Mouse (Mus musculus) layer of hippocampus, postnatal 25 days (tissue): ENCODE results near the gene Col6a4. TPM values are rescaled to one million over a fixed set of nuclear protein-coding genes. Genes with fewer than 3 reads are reported as not detected.

ENCODE experiments used
- DNase-seq, 2 experiments: peaks; one replicate each; pipeline ENCODE4 v3.0.0; 2022; ENCODE audit warnings: mixed read lengths in 2 of 2, low spot score in 1 of 2; ENCODE audit errors: extremely low spot score in 1 of 2
- total RNA-seq, 2 experiments: library from RNA; stranded (reverse); gene quantifications; 2 replicates each; pipeline ENCODE4 v1.2.3; 2021

The Col6a4 gene
- total RNA-seq, 2 experiments from 2014 or later = 0.91 to 1.9 TPM

DNA sequence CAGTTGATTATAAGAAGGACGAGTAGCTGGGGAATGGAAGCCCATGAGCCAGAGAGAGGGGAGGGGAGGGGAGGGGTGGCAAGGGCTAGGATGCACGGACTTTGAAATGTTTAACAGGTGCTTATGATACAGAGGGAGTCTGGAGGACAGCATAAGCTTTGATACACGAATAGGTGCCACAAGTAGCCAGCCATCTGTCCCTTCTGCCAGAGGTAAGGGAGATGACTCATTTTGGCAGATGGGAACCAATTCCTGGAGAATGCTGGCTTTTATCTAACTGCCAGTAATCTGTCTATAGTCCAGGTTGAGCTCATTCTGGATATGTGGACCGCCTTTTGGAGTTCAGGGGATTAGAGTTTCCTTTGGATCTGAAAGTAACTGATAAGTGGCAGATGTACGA is 20.3 kb downstream of the Col6a4 start:
- no peak for DNase-seq

DNA sequence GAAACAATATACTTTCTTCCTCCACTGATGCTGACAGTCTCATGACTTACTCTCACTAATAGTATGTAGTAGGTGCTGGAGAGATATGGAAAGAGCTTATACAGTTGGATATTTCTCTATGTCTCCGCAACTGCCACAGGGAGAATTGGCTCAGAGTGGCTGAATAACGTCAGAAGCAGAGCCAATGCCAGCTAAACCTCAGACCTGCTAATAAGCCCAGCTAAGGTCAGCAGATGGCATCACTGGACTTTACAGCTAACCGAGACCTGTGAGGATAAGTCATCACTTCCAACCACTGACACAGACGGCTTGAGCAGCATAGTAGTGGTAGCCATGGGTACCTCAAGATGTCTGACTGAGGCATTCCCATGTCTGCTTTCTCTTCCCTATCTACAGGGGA is 22.6 kb downstream of the Col6a4 start:
- no peak for DNase-seq

DNA sequence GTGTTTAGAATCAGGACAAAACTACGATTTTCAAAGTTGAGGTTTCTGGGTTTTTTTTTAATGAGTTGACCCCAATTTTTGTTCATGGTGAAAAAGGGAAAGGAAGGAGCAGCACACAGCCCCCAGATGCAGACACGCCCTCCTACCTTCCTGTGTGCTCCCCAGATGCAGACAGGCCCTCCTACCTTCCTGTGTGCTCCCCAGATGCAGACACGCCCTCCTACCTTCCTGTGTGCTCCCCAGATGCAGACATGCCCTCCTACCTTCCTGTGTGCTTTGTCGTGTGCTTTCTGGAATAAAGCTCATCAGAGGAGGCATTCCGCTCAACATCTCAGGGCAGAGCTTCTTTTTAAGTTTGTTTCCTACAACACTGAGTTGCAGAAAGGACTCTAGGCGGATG is 24.9 kb downstream of the Col6a4 start:
- DNase-seq = no peak

DNA sequence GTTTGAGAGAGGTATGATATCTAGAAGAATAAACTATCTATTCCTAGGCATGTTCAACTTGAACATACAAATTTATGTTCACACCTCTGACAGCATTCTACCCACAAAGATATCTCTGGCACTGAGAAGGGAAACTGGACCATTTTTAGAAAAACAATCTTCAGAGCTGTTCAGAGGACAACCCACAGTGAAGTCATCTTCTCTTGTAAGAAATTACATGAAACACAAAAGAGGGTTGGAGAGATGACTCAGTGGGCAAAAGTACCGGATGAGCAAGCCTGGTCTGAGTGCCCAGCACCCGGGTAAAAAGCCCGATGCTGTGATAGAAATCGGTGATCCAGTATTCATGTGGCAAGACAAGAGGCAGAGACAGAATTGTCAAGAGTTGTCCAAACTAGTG is 43.1 kb downstream of the Col6a4 start:
- DNase-seq = no peak

DNA sequence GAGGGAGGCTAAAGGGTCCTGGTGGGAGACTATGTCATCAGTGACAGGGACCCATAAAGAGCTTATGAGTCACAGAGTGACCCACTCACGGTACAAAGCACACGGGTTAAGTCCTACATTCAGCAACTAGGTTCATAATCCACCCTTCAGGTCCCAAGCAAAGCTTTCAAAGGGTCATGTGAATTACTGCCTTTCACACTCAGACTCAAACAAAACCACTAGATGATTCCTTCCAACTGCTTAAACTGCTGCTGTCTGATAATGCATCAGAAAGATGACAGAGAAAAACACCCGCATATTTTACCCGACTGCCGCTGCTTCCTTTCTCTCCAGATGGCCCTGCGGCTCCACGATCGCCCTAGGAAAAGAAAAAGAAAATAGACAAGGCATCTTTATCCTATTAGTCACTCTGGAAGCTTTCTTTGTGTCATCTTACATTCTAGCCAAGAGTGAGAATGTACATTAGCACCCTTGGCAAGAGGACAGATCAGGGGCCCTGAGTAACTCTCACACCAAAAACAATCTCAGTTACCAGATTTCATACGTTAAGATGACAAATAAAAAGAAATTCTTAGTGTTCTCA is 52.6 kb downstream of the Col6a4 start:
- no peak for DNase-seq

DNA sequence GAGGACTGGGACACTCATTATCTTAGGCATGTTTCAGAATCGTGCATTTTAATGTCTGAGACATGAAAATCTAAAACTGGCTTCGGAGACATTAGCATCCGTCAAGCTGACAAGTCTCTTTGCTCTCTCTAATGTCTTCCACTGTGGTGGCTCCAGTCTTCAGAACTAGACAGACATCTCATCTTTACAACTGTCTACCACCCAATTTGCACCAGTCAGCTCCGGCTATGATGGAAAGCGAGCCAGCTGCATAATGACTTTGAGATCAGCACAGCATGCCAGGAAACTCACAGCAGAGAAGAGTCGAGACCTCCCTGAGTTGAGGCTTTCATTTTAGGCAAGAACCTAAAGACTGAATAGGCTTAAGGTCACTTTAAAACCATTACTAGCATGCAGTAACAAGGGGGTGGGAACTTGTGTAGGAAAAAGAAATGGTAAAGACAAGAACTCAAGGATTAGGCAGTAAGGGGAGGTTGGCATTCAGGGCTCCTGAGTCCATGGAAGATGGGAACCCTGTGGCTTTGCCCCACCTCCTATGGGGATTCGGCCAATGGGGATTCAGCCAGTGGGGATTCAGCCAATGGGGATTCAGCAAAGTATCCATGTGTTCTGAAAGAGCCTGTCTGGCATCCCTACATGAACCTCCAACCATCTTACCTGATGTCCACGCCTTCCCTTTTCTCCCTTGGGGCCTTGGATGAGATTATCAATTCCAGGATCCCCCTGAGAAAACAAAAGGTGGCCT is 56.5 kb downstream of the Col6a4 start:
- no peak for DNase-seq

DNA sequence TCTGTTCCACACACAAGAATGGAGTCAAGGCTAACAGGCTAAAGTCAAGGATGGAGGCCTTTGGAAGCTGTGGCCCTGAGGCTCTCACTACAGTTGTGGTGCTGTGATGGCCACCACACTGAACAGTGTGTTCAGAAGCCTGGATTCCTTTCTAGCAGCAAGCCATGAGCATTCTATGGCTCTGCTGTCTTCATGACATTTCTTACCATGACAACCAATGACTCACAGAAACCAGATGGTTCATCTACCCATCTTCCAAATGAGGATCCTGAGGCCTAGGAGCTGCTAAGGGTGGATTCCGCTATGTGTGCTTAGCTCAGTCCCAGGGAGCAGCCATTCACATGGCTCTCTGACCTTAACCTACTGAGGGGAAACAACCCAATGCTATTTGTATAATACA is 57.3 kb downstream of the Col6a4 start:
- no peak for DNase-seq

DNA sequence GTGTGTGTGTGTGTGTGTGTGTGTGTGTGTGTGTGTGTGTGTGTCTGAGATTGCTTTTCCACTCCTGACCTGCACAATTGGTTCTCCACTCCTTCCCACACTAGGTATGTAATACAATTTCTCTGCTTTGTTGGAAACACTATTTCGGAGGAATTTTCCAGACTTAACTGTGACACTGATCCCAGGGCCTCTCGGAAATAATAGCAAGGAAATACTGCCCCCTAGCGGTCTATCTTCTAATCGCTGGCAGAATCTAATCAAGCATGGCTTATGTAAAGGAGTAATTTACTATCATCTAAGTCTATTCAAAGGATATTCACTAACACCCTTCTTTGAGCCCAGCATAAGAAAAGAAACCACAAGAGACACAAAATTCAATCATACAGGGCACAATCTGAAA is 57.7 kb downstream of the Col6a4 start:
- peak; percentile 46 to 75 for DNase-seq

DNA sequence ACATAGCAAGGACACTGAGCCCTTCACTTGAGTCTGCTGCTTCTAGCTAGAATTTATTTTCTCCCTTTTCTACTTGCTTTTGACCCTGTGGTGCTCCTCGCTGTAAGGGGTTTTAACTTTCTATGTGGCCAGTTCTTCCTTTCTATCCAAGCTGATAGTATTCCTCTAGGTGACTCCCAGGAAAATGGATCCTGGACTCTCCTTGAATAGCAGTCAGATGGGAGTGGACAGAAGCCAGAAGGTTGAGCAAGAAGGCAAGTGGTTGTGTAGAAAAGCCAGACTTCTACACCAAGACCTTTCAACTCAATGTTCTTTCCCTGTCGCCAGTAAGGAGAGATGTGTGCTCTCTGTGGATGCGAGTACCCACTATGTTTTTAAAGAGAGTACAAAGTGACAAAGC is 80.9 kb downstream of the Col6a4 start:
- DNase-seq = no peak

DNA sequence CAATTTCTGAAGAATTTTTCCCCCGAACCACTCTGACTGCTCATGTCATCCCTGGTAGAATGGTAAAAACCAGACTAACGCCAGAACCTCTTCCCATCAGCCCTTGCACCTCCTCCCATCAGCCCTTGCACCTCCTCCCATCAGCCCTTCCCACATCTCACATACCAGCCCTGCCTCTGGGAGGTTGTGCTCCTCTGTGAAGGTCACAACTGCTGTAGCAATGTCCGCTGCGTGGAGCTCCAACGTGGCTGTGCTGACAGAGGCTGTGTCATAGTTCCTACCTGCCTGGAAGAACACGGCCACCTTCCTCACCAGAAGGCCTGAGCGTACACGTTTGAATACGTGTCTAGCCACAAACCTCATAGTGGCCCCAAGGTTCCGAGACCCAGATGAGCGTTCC is 83.4 kb downstream of the Col6a4 start:
- no peak for DNase-seq

DNA sequence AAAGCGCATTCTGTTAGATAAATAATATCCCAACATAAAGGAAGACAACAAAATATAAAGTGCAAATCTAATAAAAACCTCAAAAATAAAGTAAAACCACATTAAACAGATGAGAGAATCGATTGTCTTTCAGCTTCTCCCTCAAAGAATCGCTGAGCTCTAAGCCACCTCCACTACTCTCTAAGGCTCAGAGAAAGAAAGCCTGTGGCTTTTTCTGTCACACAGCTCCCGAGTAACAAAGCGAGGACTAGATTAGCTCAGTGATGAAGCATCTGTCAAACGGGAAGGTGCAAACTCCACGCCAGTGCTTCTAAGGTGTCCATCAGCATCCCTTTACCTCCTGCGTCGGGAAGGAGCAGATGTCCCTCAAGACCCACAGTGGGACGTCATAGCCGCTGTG is 98.6 kb downstream of the Col6a4 start:
- DNase-seq = no peak

DNA sequence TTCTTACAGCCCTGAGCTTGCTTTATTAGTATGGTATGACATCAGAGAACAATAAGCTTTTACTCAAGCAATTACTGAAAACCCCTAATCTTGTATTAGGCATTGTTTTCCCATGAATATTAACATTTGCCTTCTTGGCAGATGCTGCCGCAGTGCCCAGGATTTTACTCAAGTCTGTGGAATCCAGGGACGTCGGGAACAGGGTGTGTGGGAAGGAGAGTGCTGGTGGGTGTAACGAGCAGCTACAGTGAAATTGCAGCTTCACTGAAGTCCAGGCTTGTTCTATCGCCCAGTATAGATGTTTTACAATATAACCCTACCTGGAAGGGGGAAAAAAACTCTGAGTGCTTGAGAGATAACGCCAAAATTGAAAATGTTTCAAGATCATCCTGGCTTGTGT is 104.2 kb downstream of the Col6a4 start:
- no peak for DNase-seq

DNA sequence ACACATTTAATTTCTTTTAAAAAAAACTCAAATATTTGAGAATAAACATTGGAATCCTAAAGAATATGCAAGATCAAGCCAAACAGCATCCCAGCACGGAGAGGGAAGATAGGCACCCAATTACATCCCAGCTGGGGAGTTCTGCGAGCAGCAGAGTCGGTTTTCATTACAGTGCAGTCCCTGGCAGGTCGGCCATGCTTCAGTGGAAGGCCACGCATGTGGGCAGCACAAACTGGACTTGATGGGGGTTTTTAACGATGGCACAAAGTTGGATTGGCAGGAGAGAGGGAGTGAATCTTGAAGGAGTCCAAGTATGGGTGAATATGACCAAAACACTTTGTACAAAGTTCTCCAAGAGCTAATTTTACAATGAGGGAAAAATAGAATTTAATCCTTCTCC is 106.5 kb downstream of the Col6a4 start:
- no peak for DNase-seq

DNA sequence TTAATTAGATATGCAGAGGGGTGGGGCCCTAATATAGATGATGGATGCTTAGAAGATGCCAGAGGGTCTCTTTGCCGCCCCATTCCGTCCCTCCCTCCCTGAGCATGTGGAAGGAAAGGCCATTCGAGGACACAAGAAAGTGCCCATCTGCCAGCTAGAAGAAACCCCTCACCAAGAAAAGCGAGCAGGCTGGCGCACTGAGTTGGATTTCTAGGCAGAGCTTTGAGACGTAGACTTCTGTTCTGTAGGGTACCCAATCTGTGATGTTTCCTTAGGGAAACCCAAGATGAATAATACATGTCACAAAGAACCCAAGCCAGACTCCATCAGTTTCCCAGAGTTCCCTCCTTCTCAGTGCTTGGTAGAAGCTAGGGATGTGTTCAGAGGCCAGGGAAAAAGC is 107.1 kb downstream of the Col6a4 start:
- no peak for DNase-seq

DNA sequence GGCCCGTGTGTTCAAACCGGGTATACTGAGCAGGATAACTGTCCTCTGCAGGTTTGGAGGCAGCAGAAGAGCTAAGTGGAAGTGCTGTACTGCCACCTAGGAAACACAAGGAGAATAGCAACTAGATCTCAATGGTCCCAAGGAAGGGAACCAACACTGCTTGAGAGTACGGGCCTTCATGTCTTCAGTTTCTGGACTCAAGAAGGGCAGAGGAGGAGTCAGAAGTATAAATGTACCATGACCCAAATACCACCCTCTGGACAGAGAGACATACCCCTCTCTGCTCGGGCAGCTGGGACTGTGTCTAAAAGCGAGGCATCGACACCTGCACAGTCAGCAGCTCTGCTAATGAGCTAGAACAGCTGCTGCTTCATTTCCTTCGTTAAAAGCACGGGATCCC is 108.5 kb downstream of the Col6a4 start:
- DNase-seq = no peak

DNA sequence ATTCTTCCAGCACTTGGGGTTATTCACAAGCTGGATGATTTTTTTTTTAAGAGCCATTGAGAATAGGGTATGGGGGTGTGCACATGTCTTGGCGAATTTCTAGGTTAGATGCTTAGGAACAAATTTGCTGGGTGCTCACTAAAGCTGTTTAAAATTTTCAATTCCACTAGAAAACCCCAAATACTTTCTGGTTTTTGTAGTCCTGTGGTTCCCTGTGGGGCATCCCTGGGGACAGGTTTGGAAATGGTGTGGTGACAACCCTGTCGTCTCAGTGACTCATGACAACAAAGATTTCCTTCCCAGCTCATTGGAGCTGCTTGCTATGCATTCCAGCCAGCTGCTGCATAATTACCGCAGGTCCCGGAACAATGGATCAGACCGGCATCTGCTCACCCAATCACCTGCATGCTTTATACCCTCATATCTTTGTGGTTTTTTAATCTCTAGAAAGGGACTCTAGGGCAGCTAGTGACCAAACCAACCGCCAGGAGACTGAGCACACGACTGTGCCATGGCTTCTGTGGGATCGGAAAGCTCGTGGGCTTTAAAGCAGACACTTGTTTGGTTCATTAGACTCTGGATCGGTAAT is 111.6 kb downstream of the Col6a4 start:
- no peak for DNase-seq

DNA sequence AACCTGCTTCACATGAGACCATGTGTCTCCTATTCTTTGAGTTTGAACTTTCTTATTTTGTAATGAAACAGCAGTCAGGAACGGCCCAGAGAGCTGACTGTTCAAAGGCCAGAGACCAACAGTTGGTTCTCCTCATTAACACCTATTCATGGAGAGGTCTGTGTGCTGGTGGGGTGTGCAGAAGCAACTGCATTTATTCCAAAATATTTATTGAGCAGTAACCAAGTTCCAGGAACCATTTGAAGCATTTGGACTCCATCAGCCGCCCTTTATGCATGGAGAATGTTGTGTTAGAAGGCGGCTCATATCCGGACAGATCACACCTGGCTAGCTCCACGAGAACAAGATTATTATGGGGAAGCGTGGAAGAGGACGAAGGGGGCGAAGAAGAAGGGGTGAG is 118.1 kb downstream of the Col6a4 start:
- no peak for DNase-seq

DNA sequence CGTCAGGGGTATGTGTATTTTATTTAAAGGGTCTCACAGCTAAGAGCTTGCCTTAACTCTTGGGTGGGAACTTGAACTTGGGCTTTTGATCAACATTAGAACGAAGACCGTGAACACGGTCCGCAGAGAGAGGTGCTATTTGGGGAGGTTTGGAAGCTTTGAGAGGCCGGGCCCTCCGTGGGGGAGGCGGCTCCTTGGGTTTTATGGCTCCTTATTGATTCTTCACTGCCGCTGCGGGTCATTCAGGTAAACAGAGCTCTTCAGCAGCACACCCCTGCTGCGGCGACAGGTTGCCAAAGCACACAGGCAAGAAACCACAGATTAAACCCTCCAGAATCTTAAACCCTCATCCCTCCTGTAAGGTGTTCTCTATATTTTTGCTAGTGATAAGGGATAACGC is 119.7 kb downstream of the Col6a4 start:
- no peak for DNase-seq

DNA sequence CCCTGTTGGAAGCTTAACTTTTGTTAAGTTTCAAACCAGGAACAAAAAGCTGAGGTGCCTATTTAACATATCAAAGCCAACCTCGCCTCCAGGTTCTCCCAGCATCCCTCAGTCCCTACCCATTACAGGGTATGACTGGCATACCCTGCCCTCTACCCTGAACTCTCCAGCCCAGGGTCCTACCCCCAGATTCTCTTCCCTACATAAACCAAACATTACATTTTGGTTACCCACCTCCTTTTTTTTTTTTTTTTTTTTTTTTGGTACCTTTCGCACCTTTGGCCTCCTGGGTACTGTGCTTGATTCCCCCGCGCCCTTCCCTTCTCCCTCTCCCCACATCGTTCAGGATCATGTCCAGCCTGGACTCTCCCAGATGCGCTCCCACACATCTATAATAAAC is 120.3 kb downstream of the Col6a4 start:
- DNase-seq = no peak

DNA sequence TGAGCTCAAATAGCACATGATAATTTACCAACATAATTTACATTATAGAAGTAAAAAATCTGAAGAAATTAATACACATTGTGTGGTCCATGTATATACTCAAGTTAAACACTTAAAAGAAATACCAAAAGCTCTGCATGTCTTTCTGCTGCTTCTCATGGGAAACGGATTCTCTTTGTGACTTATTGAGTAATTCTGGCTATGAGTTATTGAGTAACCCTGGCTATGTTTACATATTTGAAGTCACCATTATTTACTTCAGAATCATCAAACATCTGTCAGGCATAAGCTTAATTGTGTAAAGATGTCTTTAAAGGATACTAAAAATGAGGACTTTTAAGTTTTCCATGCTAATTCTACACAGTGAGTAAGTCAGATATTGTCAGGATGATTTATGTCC is 122.8 kb downstream of the Col6a4 start:
- no peak for DNase-seq

DNA sequence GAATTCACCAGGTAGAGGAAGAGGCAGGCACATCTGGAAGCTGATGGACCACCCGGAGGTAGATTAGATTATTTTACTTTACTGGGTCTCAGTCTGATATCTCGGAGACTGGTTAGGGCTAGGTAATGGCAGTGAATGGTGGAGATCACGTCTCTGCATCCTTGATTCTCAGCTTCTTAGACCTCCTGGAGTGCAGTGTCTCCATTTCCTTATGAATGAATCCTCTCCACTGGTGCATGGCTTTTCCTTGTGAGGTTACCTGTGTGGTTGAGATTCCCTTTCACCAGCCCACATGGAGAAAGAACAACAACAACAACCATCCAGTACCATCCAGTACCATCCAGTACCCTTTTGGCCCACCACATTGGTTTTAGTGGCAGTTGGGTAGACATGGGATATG is 124.6 kb downstream of the Col6a4 start:
- DNase-seq = no peak

DNA sequence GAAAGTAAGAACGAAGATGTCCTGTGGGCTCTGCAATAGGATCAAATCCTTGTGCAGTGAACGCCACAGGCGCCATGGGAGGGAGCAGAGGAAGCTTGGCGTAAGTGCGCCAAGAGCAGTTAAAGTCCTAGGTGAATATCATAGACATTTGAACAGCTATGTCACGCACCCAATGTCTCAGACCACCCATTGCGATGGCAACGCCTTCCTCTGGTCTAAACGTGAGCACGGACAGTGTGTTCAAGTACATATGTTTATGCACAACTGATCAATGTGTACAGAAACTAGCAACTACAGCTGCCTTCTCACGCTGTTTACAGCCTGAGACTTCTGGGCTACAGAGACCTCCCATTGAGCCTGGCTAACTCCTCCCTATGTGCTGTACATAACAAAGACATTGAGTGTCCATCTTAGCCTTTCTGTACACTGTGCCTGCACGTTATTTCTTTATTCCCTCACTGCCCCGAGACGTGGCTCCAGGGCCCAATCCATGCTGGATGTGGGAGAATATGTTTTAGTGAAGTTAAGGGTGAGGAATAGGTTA is 125.2 kb downstream of the Col6a4 start:
- DNase-seq = no peak
